Mouse (Mus musculus): Measurements from ENCODE around the gene Cfap43.

- TF ChIP-seq POLR2A (IDR thresholded peaks at IDR 0.05; ENCODE audit: low read depth, low read length) (no peak), CTCF (conservative IDR thresholded peaks at IDR 0.05; ENCODE audit: insufficient read depth, insufficient read length, low read depth, low read length) (no peak)
These were observed 66.0 kb downstream of the Cfap43 start for GRCm38 (mm10) chr19:47853053-47853452.

Data from kidney, adult 2 months (tissue).